Mouse (Mus musculus) midbrain, embryonic 16.5 days (tissue): ENCODE measurements at regions not wholly inside any gene's neighbourhood (a gene's known extent, or its start where the extent isn't known, plus 50 kb on each side); places are given as distances from the start of the nearest gene placed in this dataset.

Experiments
- ATAC-seq: fragments of 200-750 bp; cut with Nextera tagmentation; 2 replicates; pipeline ENCODE4 v1.8.0; 2017; ENCODE audit warnings: moderate TSS enrichment
- H3K27ac ChIP-seq: fragments of 300-500 bp; sonication (generic); 2 replicates; pipeline ENCODE4 v1.5.1; 2014; ENCODE audit warnings: mild to moderate bottlenecking, low read length, mixed read lengths
- H3K27me3 ChIP-seq: fragments of 300-500 bp; sonication (generic); 2 replicates; pipeline ENCODE4 v1.6.1; 2014; ENCODE audit warnings: low read depth, low read length, mixed read lengths; ENCODE audit not compliant: control insufficient read depth, insufficient read depth
- H3K36me3 ChIP-seq: fragments of 300-500 bp; sonication (generic); 2 replicates; pipeline ENCODE4 v1.6.1; 2014; ENCODE audit warnings: mild to moderate bottlenecking, low read length, moderate library complexity, mixed read lengths; ENCODE audit not compliant: control insufficient read depth, insufficient read depth
- H3K4me1 ChIP-seq: fragments of 300-500 bp; sonication (generic); 2 replicates; pipeline ENCODE4 v1.6.1; 2014; ENCODE audit warnings: mild to moderate bottlenecking, low read length, mixed read lengths; ENCODE audit not compliant: control insufficient read depth, insufficient read depth
- H3K4me2 ChIP-seq: fragments of 300-500 bp; sonication (generic); 2 replicates; pipeline ENCODE4 v1.6.1; 2014; ENCODE audit warnings: mild to moderate bottlenecking, low read length, mixed read lengths
- H3K4me3 ChIP-seq: fragments of 300-500 bp; sonication (generic); 2 replicates; pipeline ENCODE4 v1.5.1; 2014; ENCODE audit warnings: low read depth, mild to moderate bottlenecking, low read length, moderate library complexity, mixed read lengths
- H3K9ac ChIP-seq: fragments of 300-500 bp; sonication (generic); 2 replicates; pipeline ENCODE4 v1.6.1; 2014; ENCODE audit warnings: low read depth, low read length, mixed read lengths
- H3K9me3 ChIP-seq: fragments of 300-500 bp; sonication (generic); replicated peaks from 2 replicates; pipeline ENCODE4 v1.6.1; 2014; ENCODE audit warnings: mild to moderate bottlenecking, low read length, mixed read lengths; ENCODE audit not compliant: control insufficient read depth, poor library complexity, severe bottlenecking
- WGBS: fragments of 180-500 bp; shearing (Covaris S2); extraction: QIAGEN DNeasy Blood & Tissue Kit; methylation state at CpG from one replicate; pipeline ENCODE4 v1.1.7; 2014; 5-methylcytosine and 5-hydroxymethylcytosine counted together

- Histone ChIP-seq H3K4me3 (no peak overlapping the region), H3K27me3 (no peaks in the 10 kb centered on the region), H3K4me2 (no peak overlapping the region), H3K9me3 (no peaks in the 10 kb centered on the region), H3K9ac (no peak overlapping the region), H3K36me3 (no peaks in the 10 kb centered on the region), H3K4me1 (peaks cover 29% of the 10 kb centered on the region), H3K27ac (peak overlapping the region; percentile 5; the same call in 1 of the 2 replicates)
- 39% methylated on average over 11 of the region's 11 CpGs for WGBS
- ATAC-seq, result no peak
Observed at GRCm38 (mm10) chr1:64191242-64192220, 69.4 kb upstream of the Klf7 start.

GRCm38 (mm10) chr1:64190705-64191104 is 68.6 kb upstream of the Klf7 start:
- 71% methylated on average over 4 of the region's 4 CpGs for WGBS
- Histone ChIP-seq H3K27ac (no peak overlapping the region; the same call in 1 of the 2 replicates), H3K9ac (no peak overlapping the region), H3K4me1 (peaks cover 27% of the 10 kb centered on the region), H3K4me3 (no peak overlapping the region), H3K36me3 (no peaks in the 10 kb centered on the region), H3K27me3 (no peaks in the 10 kb centered on the region), H3K9me3 (no peaks in the 10 kb centered on the region; the same call in 1 of the 2 replicates), H3K4me2 (no peak overlapping the region)
- ATAC-seq, result no peak

- Histone ChIP-seq H3K36me3 (no peaks in the 10 kb centered on the region), H3K4me3 (no peak overlapping the region), H3K9me3 (peaks cover 4% of the 10 kb centered on the region; the same call in 1 of the 2 replicates), H3K27me3 (no peaks in the 10 kb centered on the region), H3K4me2 (no peak overlapping the region), H3K9ac (no peak overlapping the region), H3K4me1 (peaks cover 27% of the 10 kb centered on the region), H3K27ac (peak overlapping the region; percentile 54)
- ATAC-seq, result peak; percentile 59
- WGBS, result 18% methylated on average over 5 of the region's 5 CpGs
Observed at GRCm38 (mm10) chr1:64190097-64190496, 68.0 kb upstream of the Klf7 start.

- H3K27ac ChIP-seq, result peak overlapping the region; percentile 48; the same call in 1 of the 2 replicates
- H3K27me3 ChIP-seq, result no peaks in the 10 kb centered on the region
- peaks cover 4% of the 10 kb centered on the region; the same call in 1 of the 2 replicates for H3K9me3 ChIP-seq
- no peak overlapping the region for H3K4me3 ChIP-seq
- no peak overlapping the region for H3K4me2 ChIP-seq
- no peaks in the 10 kb centered on the region for H3K36me3 ChIP-seq
- H3K9ac ChIP-seq, result no peak overlapping the region
- 41% methylated on average over 6 of the region's 6 CpGs for WGBS
- peaks cover 27% of the 10 kb centered on the region for H3K4me1 ChIP-seq
- peak; percentile 44; the same call in 1 of the 2 replicates for ATAC-seq
Observed at GRCm38 (mm10) chr1:64189471-64189870, 67.4 kb upstream of the Klf7 start.

GRCm38 (mm10) chr1:64187796-64188513 is 65.9 kb upstream of the Klf7 start:
- Histone ChIP-seq H3K9ac (no peak overlapping the region), H3K4me3 (no peak overlapping the region), H3K4me2 (no peak overlapping the region), H3K27me3 (no peaks in the 10 kb centered on the region), H3K9me3 (peaks cover 4% of the 10 kb centered on the region; the same call in 1 of the 2 replicates), H3K36me3 (no peaks in the 10 kb centered on the region), H3K4me1 (peaks cover 23% of the 10 kb centered on the region), H3K27ac (peak overlapping the region; percentile 53; the same call in 1 of the 2 replicates)
- 0 out of 2 replicates have a peak, but pooled peaks have one; percentile 29 for ATAC-seq
- WGBS, result 51% methylated on average over 11 of the region's 11 CpGs

- Histone ChIP-seq H3K27ac (no peak overlapping the region), H3K9me3 (no peaks in the 10 kb centered on the region), H3K4me3 (no peak overlapping the region), H3K4me1 (peaks cover 28% of the 10 kb centered on the region), H3K27me3 (no peaks in the 10 kb centered on the region), H3K9ac (no peak overlapping the region), H3K36me3 (no peaks in the 10 kb centered on the region), H3K4me2 (no peak overlapping the region)
- 14% methylated on average over 4 of the region's 4 CpGs for WGBS
- peak; percentile 64; the same call in 1 of the 2 replicates for ATAC-seq
Observed at GRCm38 (mm10) chr1:64173708-64174107, 51.6 kb upstream of the Klf7 start.

GRCm38 (mm10) chr1:64172122-64172521 is 50.0 kb upstream of the Klf7 start:
- no peak for ATAC-seq
- WGBS, result 29% methylated on average over 2 of the region's 2 CpGs
- Histone ChIP-seq H3K9ac (peak overlapping the region; percentile 14; the same call in 1 of the 2 replicates), H3K36me3 (no peaks in the 10 kb centered on the region), H3K27me3 (no peaks in the 10 kb centered on the region), H3K4me3 (no peak overlapping the region), H3K4me2 (no peak overlapping the region), H3K4me1 (peaks cover 28% of the 10 kb centered on the region), H3K27ac (peak overlapping the region; percentile 17; the same call in 1 of the 2 replicates), H3K9me3 (no peaks in the 10 kb centered on the region)
